8 mouse cellular contexts compared by ENCODE assay signal in genomic region chr9:60458468-60458962, GRCm38 (mm10).
DNase-seq lines count a peak whose midpoint lies in the region; ATAC-seq lines count a peak whose summit lies in the region.

No protein-coding gene starts in this region.

- H3K27me3 ChIP-seq in megakaryocyte, embryonic 14.5 days (replicated peaks): peaks cover 35% of the 10 kb centered on the region
- H3K27me3 ChIP-seq in stomach, embryonic 15.5 days (replicated peaks): no peaks in the 10 kb centered on the region

- peaks cover 9% of the 10 kb centered on the region for H3K4me1 ChIP-seq in megakaryocyte, embryonic 14.5 days
- H3K4me1 ChIP-seq in stomach, embryonic 15.5 days: peaks cover 8% of the 10 kb centered on the region; the same call in 1 of the 2 replicates

- peak; percentile 17 for DNase-seq in embryo, embryonic 10.5 days (ENCODE audit: low spot score)
- no peak for DNase-seq in embryo, embryonic 10 days (ENCODE audit: low spot score)
- peak; percentile 23 to 45 for DNase-seq in kidney, postnatal 25 days
- no peak for DNase-seq in adrenal gland, postnatal 25 days
- DNase-seq in gastrocnemius, postnatal 14 days: no peak

- peak overlapping the region; percentile 81 for H3K27ac ChIP-seq in stomach, embryonic 15.5 days

- no peak overlapping the region for H3K9ac ChIP-seq in stomach, embryonic 15.5 days

- peak overlapping the region; percentile 13; the same call in 1 of the 2 replicates for H3K4me2 ChIP-seq in stomach, embryonic 15.5 days

- H3K4me3 ChIP-seq in megakaryocyte, embryonic 14.5 days (replicated peaks): peak overlapping the region; percentile 62
- H3K4me3 ChIP-seq in stomach, embryonic 15.5 days (replicated peaks): no peak overlapping the region

- no peak for ATAC-seq in megakaryocyte, adult 5-6 weeks (ENCODE audit: poor library complexity, severe bottlenecking)
- 0 out of 2 replicates have a peak, but pooled peaks have one; percentile 19 for ATAC-seq in stomach, embryonic 15.5 days (ENCODE audit: insufficient read depth, low FRiP score, low read depth)

- intact Hi-C loops in gastrocnemius, postnatal 14 days (cut with DNase I; ENCODE audit: low total_unique reads): no loop called here

- H3K36me3 ChIP-seq in megakaryocyte, embryonic 14.5 days (replicated peaks; ENCODE audit: low read length): no peaks in the 10 kb centered on the region
- no peaks in the 10 kb centered on the region for H3K36me3 ChIP-seq in stomach, embryonic 15.5 days

- 36% methylated on average over 14 of the region's 14 CpGs for WGBS in stomach, embryonic 15.5 days

- H3K9me3 ChIP-seq in megakaryocyte, embryonic 14.5 days: peaks cover 3% of the 10 kb centered on the region; the same call in 1 of the 2 replicates
- no peaks in the 10 kb centered on the region for H3K9me3 ChIP-seq in stomach, embryonic 15.5 days

Comparison
In these comparisons a context has a peak if more than half of its experiments do, and no peak if none do; other contexts are left out.
1. DNase-seq: peak in embryo, embryonic 10.5 days (single experiment) and kidney, postnatal 25 days (2 of 2); none in embryo, embryonic 10 days (single experiment), adrenal gland, postnatal 25 days (single experiment) and gastrocnemius, postnatal 14 days (single experiment).